Mouse (Mus musculus) brain, adult 2 months (tissue): ENCODE measurements around the gene Wbp2.
A peak's percentile ranks its signal among the peaks of the same experiment; 100 is the strongest.
"Not testable (repeated sequence)": the region's sequence is repeated elsewhere in the genome, so short reads cannot be mapped to it uniquely, and the experiment has no call there.

ENCODE experiments used
- DNase-seq: peaks from one replicate; pipeline ENCODE4 v3.0.0; 2011; ENCODE audit warnings: low read depth, low spot score

Gene Wbp2

DNA sequence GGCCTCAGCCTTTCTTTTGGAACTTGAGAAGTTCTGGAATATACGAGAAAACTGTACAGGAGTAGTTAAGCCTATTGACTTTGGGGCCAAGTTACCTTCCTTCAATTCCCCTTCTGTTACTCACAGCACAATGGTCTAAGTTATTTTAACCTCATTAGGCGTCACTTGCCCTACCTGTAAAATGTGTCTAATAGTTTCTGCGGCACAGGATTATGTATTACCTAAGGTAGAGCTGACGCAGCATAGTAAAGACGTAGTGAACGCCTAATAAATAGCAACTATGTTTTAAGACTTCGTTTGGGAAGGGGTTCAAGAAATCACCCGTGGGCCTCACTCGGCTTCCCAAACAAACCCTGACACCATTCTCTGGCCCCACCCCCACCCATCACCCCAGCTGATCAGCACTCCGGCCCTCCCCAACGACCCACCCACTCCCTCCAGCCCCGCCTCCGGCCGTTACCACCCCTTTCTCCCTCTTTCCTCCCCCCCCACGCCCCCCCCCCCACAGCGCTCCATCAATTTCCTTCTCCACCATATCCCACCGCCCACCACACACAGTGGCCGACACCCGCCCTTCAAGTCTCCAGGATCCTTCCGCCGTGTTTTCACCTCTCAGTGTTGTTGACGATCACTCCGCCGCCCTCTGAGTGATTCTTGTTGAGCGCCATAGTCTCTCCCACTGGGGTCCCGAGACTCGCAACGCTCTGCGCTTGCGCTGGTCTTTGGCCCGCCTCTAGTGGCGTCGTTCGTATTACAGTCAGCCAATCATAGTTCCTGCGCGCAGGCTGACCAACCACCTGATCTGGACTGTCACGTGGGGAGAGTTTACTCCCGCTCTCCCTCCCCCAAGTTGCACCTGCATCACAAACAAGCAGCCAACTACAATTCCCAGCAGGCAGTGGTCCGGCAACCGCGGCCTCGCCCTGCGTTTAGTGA lies at the start of gene Wbp2:
Gene Wbp2, minus strand, starts transcription at position 738 of the 936 bp plus-strand sequence.
- DNase-seq: peak; percentile 100

GRCm38 (mm10) chr11:116134171-116134570 lies 47.4 kb upstream of the Wbp2 start:
- DNase-seq: no peak

DNA sequence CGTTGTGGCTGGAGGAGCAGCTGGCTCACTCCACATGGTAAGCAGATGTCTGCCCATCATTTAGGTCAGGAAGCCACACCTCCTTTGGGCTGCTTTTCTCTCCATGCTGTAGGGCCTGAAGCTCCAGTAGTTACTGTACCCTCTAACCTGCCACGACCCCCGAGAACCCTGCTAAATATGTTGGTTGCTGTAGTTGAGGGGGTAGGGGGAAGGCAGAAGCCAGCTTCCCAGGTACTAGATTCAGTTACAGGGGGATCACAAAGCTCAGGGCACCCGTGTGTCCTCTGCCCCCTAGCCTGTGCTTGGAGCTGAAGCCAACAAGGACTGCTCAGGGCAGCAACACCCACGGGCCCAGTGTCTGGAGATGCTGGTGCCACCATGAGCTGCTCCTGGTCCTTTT lies 46.7 kb upstream of the Wbp2 start:
- no peak for DNase-seq

DNA sequence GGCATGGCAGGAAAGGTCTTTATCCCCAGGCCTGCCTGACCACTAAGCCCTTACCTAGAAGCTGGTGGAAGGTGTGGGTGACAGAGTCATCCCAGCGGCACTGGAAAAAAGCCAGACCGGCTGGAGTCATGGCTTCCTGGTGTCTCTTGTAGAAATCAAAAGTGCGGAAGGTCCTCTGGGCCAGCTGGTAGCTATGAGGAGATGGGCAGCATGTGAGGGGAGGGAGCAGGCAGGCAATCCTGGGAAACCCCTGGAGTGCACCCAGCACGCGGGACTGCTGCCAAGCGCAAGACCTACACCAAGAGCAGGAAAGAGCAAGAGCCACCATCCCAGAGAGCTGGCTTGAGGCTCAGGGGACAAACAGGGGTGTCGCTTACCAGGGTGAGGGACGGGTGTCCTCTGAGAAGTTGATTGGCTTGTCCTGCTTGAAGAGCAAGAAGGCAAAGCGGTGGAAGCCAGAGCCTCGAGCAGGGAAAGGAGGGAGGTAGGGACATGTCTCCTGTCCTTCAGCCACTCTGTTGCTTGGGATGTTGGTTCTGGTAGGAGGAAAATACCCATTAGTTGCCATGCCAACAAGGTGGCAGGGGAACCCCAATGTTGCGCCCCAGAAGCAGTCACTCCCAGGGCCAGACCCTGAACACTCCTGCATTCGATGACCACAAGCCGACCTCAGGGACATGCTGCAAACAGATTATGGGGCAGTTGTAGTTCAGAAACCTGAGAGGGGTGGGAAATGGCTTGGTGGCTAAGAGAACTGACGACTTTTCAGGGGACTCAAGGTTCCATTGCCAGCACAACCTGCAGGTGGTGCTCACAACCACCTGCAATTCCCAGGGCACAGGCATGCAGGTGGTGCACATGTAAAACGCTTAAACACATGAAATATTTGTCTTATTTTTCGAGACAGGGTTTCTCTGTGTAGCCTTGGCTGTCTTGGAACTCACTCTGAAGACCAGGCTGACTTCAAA lies 45.9 kb upstream of the Wbp2 start:
- no peak for DNase-seq

DNA sequence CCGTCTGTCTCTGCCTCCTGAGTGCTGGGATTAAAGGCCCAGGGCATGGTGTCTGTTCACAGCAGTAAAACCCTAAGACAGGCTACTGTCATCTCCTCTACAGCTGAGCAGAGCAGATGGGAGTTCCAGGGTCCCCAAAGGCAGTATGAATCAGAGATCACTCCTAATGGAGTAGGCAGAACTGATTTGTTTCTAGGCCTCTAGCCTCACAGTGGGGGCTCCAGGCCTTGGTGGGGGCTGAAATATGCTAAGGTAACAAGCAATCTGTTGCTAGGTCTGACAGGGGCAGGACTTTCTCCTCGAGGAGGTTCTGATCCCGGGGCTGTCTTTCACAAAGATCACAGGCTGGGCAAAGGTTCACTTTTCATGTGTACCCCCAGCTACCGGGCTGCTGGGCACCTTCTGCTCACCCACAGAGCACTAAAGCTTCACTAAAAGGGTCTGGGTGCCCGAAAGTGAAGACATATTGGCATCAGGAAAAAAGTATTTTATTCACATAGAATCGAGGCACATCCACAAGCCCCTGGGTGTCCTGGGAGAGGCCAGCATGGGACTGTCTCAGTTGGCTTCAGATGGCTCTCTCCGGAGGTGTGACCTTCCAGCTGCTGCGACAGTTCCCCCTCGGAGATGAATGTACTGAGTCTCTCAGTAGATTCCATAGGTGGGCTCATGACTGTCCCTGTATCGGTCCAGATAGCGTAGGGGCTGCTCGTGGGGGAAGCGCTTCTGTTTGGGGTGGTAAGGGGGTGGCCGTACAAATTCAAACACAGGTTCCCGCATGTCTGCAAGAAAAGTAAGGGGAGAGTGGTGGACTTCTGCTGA lies 44.8 kb upstream of the Wbp2 start:
- DNase-seq: no peak

DNA sequence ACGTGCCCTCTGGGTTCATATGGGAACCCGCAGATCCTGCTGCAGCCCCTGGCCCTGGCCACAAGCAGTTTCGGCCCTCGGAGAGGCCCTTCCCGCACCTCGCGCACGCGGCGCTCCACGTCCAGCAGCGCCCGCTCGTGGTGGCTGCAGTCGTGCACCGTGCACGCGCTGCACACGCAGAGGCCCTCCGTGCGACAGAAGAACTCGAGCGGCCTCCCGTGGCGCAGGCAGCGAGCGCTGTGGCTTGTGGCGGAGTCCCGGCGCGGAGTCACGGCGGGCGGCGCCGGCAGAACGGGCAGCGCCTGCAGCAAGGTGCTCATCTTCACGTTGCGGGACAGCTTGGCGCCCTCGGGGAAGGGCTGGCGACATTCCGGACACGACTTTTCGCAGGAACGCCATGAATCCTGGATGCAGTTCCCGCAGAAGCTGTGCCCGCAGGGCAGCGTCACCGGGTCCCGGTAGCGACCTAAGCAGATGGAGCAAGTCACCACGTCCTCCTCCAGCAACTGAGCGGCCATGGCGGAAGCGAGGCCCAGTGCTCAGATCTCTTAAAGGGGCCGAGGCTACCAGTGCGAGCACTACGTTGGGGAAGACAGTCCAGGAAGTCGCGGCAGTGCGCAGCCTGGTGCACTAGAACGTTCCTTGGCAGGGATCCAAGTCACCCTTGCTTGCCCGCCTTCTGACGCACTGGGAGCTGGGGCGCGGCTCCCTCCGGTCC lies 43.9 kb upstream of the Wbp2 start, which contains the start of gene Trim65:
Gene Trim65, minus strand, starts transcription at position 641 of the 718 bp plus-strand sequence.
- DNase-seq: peak; percentile 97

DNA sequence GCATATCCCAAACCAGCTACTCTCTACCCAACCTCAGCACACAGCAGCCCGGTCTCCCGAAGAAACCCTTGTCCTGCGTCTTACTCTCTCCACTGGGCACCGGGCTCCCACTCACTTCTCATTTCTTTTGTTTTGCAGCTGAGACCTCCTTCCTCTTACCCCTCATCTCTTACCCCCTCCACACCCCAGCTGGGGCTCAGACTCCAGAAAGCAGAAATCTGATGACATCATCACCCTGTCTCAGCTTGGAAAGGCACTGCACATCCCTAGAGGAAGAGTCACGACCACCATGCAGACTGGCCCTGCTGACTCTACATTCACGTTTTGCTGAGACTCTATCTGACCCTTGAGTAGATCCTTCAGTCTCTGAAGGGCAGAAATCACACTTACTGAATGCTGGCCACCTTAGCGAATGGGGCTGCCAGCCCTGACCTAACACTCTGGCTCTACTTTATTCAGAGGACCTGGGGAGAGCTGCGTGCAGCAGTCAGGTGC lies 43.2 kb upstream of the Wbp2 start:
- peak; percentile 58 for DNase-seq

DNA sequence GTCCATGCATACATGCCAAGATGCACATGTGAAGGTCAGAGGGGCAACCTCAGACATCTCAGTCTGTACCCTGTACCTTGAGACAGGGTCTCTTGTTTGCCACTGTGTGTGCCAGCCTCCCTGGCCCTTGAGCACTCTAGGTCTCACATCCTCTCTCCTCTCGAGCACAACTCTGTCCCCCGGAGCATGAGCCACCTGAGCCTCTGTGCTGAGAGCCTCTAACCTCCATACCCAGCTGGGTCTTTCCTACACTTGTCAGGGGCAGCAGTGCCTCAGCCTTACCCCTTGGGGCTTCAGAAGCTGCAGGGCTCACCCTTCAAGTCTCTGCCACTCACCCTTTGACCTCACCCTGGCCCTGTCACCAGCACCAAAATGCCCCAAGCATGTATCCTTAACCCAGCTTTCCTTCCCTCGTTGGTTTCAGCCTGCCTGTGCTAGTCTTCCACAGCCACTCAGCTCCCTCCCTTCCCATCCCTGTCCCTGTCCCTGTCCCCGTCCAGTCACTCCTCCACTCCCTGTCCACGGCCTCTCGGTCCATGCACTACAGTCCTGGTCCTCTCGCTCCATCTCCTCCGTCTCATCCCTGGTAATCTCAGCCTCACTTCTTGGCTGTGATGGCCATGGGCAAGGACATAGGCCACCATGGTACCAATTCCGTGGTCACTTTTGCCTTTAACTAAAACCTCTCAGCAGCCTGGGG lies 42.4 kb upstream of the Wbp2 start:
- DNase-seq: no peak

GRCm38 (mm10) chr11:116127986-116128385 lies 41.2 kb upstream of the Wbp2 start:
- no peak for DNase-seq

DNA sequence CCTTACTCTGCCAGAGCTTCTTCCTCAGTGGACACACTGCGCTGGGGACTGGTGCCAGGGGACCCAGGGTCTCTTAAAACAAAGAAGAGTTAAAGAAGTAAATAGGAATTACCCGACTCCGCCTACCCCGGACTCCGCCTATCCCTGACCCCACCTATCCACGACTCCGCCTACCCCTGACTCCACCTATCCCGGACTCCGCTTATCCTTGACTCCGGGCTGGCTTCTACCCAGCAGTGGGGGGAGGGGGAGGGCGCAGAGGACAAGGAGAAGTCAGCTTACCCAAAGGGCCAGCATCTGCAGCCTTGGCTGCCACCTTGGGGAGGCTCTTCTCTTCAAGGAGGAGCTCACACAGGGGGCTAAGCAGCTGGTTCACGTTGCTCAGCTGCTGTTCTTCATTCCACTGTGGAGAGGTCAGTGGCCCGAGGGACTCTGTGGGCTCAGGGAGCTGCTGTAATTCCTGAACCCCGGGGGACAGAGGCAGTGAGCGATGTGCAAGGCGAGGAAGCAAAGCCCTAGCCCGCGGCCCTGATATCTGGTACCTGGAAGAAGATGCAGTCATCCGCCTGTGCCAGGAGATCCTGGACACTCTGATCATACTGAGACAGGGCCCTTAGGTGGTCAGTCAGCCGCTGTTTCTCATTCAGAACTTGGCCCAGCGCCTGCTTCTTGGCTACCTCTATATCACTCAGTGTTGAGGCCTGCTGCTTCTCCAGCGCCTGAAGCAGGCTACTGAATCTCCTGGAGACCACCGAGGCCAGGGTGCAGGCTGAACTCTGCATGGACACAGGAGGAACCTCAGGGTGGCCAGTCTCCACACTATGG lies 40.6 kb upstream of the Wbp2 start, which contains the start of gene Trim47:
Gene Trim47, minus strand, starts transcription at position 55 of the 825 bp plus-strand sequence.
- DNase-seq: no peak

GRCm38 (mm10) chr11:116126261-116126660 lies 39.5 kb upstream of the Wbp2 start:
- no peak for DNase-seq

- DNase-seq: not testable (repeated sequence)
Measured at GRCm38 (mm10) chr11:116121731-116122245, 35.0 kb upstream of the Wbp2 start.

DNA sequence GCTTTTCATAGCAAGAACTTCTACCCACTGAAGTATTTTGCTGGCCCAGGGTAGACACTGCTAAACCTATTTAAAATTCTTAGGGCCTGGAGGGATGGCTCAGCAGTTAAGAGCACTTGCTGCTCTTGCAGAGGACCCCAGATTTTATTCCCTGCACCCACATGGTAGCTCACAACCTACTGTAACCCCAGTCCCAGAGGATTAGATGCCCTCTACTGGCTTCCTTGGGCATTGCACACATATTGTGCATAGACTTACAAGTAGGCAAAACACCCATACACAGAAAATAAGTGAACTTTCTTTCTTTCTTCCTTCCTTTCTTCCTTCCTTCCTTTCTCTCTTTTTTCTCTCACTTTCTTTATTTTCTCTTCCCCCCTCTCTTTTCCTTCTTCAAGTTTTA lies 31.0 kb upstream of the Wbp2 start:
- DNase-seq: no peak

- DNase-seq: no peak
Measured at GRCm38 (mm10) chr11:116117241-116117640, 30.4 kb upstream of the Wbp2 start.

- DNase-seq: no peak
Measured at GRCm38 (mm10) chr11:116111611-116112203, 24.9 kb upstream of the Wbp2 start.

GRCm38 (mm10) chr11:116111067-116111466 lies 24.3 kb upstream of the Wbp2 start:
- DNase-seq: no peak

GRCm38 (mm10) chr11:116110540-116110939 lies 23.7 kb upstream of the Wbp2 start:
- no peak for DNase-seq

DNA sequence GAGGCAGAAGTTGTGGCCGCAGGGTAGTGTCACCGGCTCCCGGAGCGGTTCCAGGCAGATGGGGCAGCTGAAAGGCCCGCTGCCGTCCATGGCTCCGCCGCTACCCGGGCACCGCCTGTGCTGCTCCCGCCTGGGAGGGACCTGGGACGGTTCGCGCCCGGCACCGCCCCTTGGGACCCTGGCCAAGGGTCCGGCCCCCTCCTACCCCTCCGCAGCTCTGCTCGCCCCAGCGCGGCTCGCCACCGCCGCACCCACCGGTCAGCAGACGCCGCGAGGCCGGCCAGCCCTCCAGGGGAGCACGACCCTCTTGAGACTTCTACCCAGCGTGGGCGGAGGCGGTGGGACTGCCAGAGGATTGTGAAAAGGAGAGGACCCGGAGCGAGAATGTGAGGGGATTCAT lies 23.3 kb upstream of the Wbp2 start:
- DNase-seq: no peak
